Mouse (Mus musculus) bone marrow, adult 2 months (tissue): ENCODE measurements around the gene H2-Q4.

Experiments used
- CTCF ChIP-seq: fragments of 200-500 bp; IDR thresholded peaks from 2 replicates; pipeline ENCODE4 v1.5.1; 2011; ENCODE audit warnings: low read length, control low read depth; ENCODE audit not compliant: control insufficient read depth, insufficient read depth
- POLR2A ChIP-seq: fragments of 200-500 bp; IDR thresholded peaks from 2 replicates; pipeline ENCODE4 v1.6.1; 2011; ENCODE audit warnings: low read depth, mild to moderate bottlenecking, control low read depth, low read length, borderline replicate concordance; ENCODE audit not compliant: control insufficient read depth

DNA sequence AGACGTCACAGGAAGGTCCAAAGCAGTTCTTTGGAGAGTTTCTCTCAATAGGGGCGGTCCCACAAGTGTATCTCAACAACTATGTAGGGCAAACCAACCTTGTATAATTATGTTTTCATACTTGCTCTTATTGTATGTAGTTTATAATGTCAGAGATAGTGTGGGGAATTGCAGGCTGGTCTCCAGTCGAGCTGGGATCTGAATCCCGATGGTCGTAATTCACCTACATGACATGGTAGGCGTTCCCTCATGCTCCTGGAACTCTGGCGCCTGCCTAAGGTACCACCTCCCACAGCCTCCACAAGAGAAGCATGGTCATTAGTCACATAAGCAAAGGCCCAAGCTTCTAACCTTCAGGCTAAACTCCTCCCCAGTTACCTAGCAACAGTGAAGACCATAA is 39.4 kb downstream of the H2-Q4 start:
- TF ChIP-seq POLR2A (no peak), CTCF (no peak)
